Mouse (Mus musculus): Measurements from ENCODE around the gene Sept9. TPM values are rescaled to one million over a fixed set of nuclear protein-coding genes. Genes with fewer than 3 reads are reported as not detected.

Sept9 gene
- polyA plus RNA-seq, 1 experiment from 2014 or later = 50.6 TPM

GRCm38 (mm10) chr11:117379774-117380173 lies 180.3 kb downstream of the Sept9 start:
- Histone ChIP-seq H3K4me1 (replicated peaks) (peaks cover 7% of the 10 kb centered on the region), H3K36me3 (no peaks in the 10 kb centered on the region), H3K9me3 (replicated peaks) (no peaks in the 10 kb centered on the region), H3K4me3 (no peak overlapping the region), H3K27ac (no peak overlapping the region), H3K27me3 (peaks cover 23% of the 10 kb centered on the region), H3K4me2 (no peak overlapping the region), H3K9ac (no peak overlapping the region)
- ATAC-seq (replicated peaks; ENCODE audit: insufficient number of reproducible peaks, insufficient read depth, low FRiP score, low read depth) = no peak
- WGBS = 78% methylated on average over 5 of the region's 5 CpGs

GRCm38 (mm10) chr11:117384235-117384634 lies 184.8 kb downstream of the Sept9 start:
- Histone ChIP-seq H3K36me3 (no peaks in the 10 kb centered on the region), H3K4me2 (peak overlapping the region; percentile 46), H3K4me3 (0 out of 2 replicates have a peak overlapping the region, but pooled peaks have one; percentile 2), H3K9ac (no peak overlapping the region), H3K27ac (no peak overlapping the region), H3K9me3 (replicated peaks) (no peaks in the 10 kb centered on the region), H3K27me3 (peaks cover 24% of the 10 kb centered on the region), H3K4me1 (replicated peaks) (peaks cover 14% of the 10 kb centered on the region)
- WGBS = 8% methylated on average over 9 of the region's 9 CpGs
- ATAC-seq (replicated peaks; ENCODE audit: insufficient number of reproducible peaks, insufficient read depth, low FRiP score, low read depth) = 0 out of 2 replicates have a peak, but pooled peaks have one; percentile 21

- 0 out of 2 replicates have a peak, but pooled peaks have one; percentile 47 for ATAC-seq (replicated peaks; ENCODE audit: insufficient number of reproducible peaks, insufficient read depth, low FRiP score, low read depth)
- peaks cover 24% of the 10 kb centered on the region for H3K27me3 ChIP-seq
- WGBS = 2% methylated on average over 16 of the region's 16 CpGs
- H3K4me1 ChIP-seq (replicated peaks) = peaks cover 17% of the 10 kb centered on the region
- no peak overlapping the region for H3K9ac ChIP-seq
- H3K9me3 ChIP-seq (replicated peaks) = no peaks in the 10 kb centered on the region
- no peaks in the 10 kb centered on the region for H3K36me3 ChIP-seq
- H3K27ac ChIP-seq = no peak overlapping the region
- 0 out of 2 replicates have a peak overlapping the region, but pooled peaks have one; percentile 2 for H3K4me3 ChIP-seq
- H3K4me2 ChIP-seq = peak overlapping the region; percentile 46
Measured at GRCm38 (mm10) chr11:117384897-117385296, 185.4 kb downstream of the Sept9 start.

GRCm38 (mm10) chr11:117385331-117386103 lies 186.1 kb downstream of the Sept9 start:
- Histone ChIP-seq H3K9me3 (replicated peaks) (no peaks in the 10 kb centered on the region), H3K27me3 (peaks cover 21% of the 10 kb centered on the region), H3K36me3 (no peaks in the 10 kb centered on the region), H3K9ac (no peak overlapping the region), H3K4me2 (peak overlapping the region; percentile 46), H3K27ac (no peak overlapping the region), H3K4me1 (replicated peaks) (peaks cover 22% of the 10 kb centered on the region), H3K4me3 (no peak overlapping the region)
- 57% methylated on average over 15 of the region's 15 CpGs for WGBS
- no peak for ATAC-seq (replicated peaks; ENCODE audit: insufficient number of reproducible peaks, insufficient read depth, low FRiP score, low read depth)

- H3K9me3 ChIP-seq (replicated peaks) = no peaks in the 10 kb centered on the region
- no peak overlapping the region for H3K9ac ChIP-seq
- peaks cover 15% of the 10 kb centered on the region for H3K27me3 ChIP-seq
- H3K4me2 ChIP-seq = no peak overlapping the region
- H3K27ac ChIP-seq = no peak overlapping the region
- peaks cover 30% of the 10 kb centered on the region for H3K4me1 ChIP-seq (replicated peaks)
- 76% methylated on average over 10 of the region's 10 CpGs for WGBS
- H3K4me3 ChIP-seq = no peak overlapping the region
- no peaks in the 10 kb centered on the region for H3K36me3 ChIP-seq
- no peak for ATAC-seq (replicated peaks; ENCODE audit: insufficient number of reproducible peaks, insufficient read depth, low FRiP score, low read depth)
Measured at GRCm38 (mm10) chr11:117387241-117387640, 187.8 kb downstream of the Sept9 start.

- Histone ChIP-seq H3K4me1 (replicated peaks) (peaks cover 30% of the 10 kb centered on the region), H3K27me3 (peaks cover 26% of the 10 kb centered on the region), H3K9me3 (replicated peaks) (no peaks in the 10 kb centered on the region), H3K4me3 (no peak overlapping the region), H3K36me3 (no peaks in the 10 kb centered on the region), H3K9ac (no peak overlapping the region), H3K27ac (0 out of 2 replicates have a peak overlapping the region, but pooled peaks have one; percentile 5), H3K4me2 (no peak overlapping the region)
- WGBS = 10% methylated on average over 12 of the region's 12 CpGs
- peak; percentile 36 for ATAC-seq (replicated peaks; ENCODE audit: insufficient number of reproducible peaks, insufficient read depth, low FRiP score, low read depth)
Measured at GRCm38 (mm10) chr11:117390001-117390402, 190.5 kb downstream of the Sept9 start.

GRCm38 (mm10) chr11:117390774-117391534 lies 191.5 kb downstream of the Sept9 start:
- no peaks in the 10 kb centered on the region for H3K36me3 ChIP-seq
- 26% methylated on average over 7 of the region's 7 CpGs for WGBS
- ATAC-seq (replicated peaks; ENCODE audit: insufficient number of reproducible peaks, insufficient read depth, low FRiP score, low read depth) = no peak
- no peaks in the 10 kb centered on the region for H3K9me3 ChIP-seq (replicated peaks)
- H3K4me3 ChIP-seq = no peak overlapping the region
- no peak overlapping the region for H3K9ac ChIP-seq
- peaks cover 28% of the 10 kb centered on the region for H3K4me1 ChIP-seq (replicated peaks)
- peaks cover 35% of the 10 kb centered on the region for H3K27me3 ChIP-seq
- no peak overlapping the region for H3K4me2 ChIP-seq
- H3K27ac ChIP-seq = no peak overlapping the region

- ATAC-seq (replicated peaks; ENCODE audit: insufficient number of reproducible peaks, insufficient read depth, low FRiP score, low read depth) = no peak
- Histone ChIP-seq H3K36me3 (no peaks in the 10 kb centered on the region), H3K9me3 (replicated peaks) (no peaks in the 10 kb centered on the region), H3K27me3 (peaks cover 46% of the 10 kb centered on the region), H3K9ac (no peak overlapping the region), H3K27ac (no peak overlapping the region), H3K4me2 (no peak overlapping the region), H3K4me3 (no peak overlapping the region), H3K4me1 (replicated peaks) (peaks cover 27% of the 10 kb centered on the region)
- 81% methylated on average over 2 of the region's 2 CpGs for WGBS
Measured at GRCm38 (mm10) chr11:117392251-117392650, 192.8 kb downstream of the Sept9 start.

- ATAC-seq (replicated peaks; ENCODE audit: insufficient number of reproducible peaks, insufficient read depth, low FRiP score, low read depth) = no peak
- no peaks in the 10 kb centered on the region for H3K9me3 ChIP-seq (replicated peaks)
- 66% methylated on average over 4 of the region's 4 CpGs for WGBS
- H3K4me3 ChIP-seq = peak overlapping the region; percentile 32; the same call in 1 of the 2 replicates
- H3K27me3 ChIP-seq = peaks cover 56% of the 10 kb centered on the region
- H3K9ac ChIP-seq = no peak overlapping the region
- H3K4me2 ChIP-seq = no peak overlapping the region
- H3K36me3 ChIP-seq = no peaks in the 10 kb centered on the region
- peaks cover 27% of the 10 kb centered on the region for H3K4me1 ChIP-seq (replicated peaks)
- H3K27ac ChIP-seq = no peak overlapping the region
Measured at GRCm38 (mm10) chr11:117393715-117394114, 194.3 kb downstream of the Sept9 start.

GRCm38 (mm10) chr11:117394230-117395137 lies 195.0 kb downstream of the Sept9 start:
- Histone ChIP-seq H3K4me1 (replicated peaks) (peaks cover 27% of the 10 kb centered on the region), H3K9ac (no peak overlapping the region), H3K9me3 (replicated peaks) (no peaks in the 10 kb centered on the region), H3K4me2 (peak overlapping the region; percentile 51), H3K4me3 (peak overlapping the region; percentile 32), H3K27me3 (peaks cover 63% of the 10 kb centered on the region), H3K36me3 (no peaks in the 10 kb centered on the region), H3K27ac (no peak overlapping the region)
- ATAC-seq (replicated peaks; ENCODE audit: insufficient number of reproducible peaks, insufficient read depth, low FRiP score, low read depth) = no peak
- 2% methylated on average over 34 of the region's 34 CpGs for WGBS
